Mouse (Mus musculus): ENCODE results near the gene Zc3h10.
A peak's percentile ranks its signal among the peaks of the same experiment; 100 is the strongest.
"Not testable (repeated sequence)": the region's sequence is repeated elsewhere in the genome, so short reads cannot be mapped to it uniquely, and the experiment has no call there.

Zc3h10 gene

DNA sequence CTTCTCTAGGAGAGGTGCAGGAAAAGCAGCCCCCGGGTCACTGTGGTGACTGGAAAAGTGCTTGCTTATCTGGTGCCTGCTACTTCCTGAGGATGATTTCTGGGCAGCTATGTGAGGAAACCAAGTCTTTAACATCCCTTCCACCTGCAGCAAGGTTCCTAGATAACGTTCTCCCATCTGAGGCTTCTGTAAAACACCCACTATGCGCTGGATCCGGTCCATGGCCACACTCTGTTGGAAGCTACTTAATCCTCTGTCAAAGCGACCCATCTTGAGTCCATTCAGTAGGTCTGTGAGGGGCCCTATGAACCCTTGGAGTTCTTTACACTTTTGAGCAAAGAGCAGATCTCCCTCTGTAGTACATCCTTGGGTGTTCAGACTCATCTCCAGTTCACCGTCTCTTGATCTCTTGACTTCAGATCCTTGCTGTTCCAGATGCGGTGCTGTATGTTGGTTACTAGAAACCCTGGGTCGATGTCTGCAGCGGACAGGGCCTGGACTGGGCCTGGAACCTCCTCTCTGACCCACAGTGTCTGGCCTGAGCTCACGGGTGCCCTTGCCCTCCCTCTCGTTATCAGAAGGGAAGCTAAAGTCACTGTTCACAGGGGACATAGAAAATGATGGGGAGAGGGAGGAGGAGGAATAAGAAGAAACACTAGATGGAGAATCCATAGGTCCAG lies 2.7 kb upstream of the Zc3h10 start:
- DNase-seq (ENCODE audit: low spot score) = not testable (repeated sequence)

DNA sequence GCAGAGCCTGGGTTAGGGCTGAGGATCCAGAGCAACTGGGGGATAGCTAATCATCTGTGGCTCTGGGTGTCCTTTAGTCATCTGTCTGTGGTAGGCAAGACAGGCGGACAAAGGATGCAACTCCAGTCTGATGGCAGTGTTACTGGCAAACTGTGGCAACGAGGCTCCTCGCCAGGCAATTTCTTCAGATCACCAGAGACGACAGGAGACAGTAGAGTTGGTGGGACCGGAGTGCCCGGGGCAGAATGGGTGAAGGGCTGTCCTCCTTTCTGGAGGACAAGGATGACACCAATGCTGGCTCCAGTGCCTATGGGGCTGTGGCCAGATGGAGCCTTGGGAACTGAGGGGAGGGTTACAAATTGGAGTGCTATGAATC lies 2.1 kb upstream of the Zc3h10 start:
- DNase-seq (ENCODE audit: low spot score) = not testable (repeated sequence)

DNA sequence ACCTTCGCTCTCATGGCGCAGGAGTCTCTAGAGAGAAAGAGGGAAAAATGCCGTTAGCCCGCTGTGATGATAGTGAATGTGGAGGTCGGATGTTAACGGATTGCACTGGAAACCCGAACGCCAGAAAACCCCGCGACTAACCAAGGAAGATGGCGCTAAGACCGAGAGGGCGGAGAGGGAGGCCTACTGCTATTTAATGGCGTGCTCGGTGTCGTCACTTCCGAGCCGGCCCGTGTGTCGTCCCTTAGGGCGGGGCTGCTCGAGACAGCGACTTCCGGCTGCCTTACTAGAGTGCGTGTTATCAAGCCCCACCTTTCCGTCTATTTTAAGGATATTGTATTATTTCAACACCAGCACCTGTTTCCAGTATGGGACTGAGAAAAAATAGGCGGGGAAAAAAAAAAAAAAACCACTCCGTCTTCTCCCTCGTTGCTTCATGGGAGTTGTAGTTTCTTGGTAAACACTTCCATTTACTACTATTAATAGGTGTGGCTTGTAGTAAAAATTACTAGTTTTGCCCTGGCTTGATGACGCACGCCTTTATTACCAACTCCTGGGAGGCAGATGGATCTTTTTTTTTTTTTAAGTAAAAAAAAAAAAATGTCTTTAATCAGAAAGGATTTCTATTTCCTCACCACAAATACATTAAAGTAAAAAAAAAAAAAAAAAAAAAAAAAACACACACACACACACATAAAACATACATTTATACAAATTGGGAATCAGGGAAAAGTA lies 1.5 kb upstream of the Zc3h10 start, which contains the start of gene Rpl41:
TSS of gene Rpl41 (minus strand) at position 359 of the 735 bp plus-strand sequence.
- peak; percentile 93 for DNase-seq (ENCODE audit: low spot score)

DNA sequence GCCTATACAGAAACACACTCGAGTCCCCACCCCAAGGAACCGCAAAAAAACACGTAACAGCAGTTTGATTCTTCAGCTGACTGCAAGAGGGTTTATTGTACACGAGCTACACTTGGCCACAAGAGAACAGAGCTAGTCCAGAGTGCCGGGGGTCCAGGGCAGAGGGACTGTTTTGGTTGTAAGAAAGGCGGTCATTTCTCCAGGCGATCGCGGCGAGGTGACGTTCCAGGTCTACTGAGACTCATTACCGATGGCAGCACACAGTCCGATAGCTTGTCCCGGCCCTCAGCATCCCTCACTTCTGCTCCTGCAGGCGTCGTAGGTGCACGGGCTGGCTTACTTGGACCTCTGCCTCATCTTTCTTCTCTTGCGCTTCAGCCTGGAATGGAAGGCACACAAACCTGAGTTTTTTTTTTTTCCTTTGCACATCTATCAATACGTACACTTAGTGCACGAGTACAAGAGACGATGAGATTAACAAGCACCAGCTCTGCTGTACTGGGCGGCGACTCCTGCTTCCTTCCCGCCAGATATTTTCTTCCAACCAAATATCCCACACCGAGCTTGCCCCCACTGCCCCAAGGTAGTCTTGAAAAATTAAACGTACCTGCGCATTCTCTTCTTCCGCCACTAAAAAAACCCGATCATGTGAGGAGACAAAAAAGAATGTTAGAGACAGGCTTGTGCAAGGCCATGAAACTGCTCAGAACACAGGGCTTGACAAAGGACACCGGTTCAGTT lies 647 bp upstream of the Zc3h10 start:
- not testable (repeated sequence) for DNase-seq (ENCODE audit: low spot score)

DNA sequence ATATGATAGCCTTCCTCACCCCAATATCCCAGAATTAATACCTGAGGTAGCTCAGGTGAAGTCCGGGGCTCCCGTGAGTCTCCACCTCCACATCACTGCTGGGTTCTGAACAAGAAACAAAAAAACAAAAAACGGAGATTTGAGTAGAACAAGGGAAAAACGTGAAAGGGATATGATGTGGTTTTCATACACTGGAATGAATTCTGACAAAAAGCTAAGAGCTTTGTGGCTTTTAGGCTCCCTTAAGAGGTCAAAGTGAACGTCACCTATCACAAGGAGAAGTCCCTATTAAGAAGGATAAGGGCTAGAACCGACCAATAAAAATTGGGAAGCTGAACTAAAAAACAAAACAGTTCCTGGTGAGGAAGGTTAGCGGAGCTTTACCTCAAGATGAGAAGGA lies 787 bp downstream of the Zc3h10 start:
- DNase-seq (ENCODE audit: low spot score) = no peak

DNA sequence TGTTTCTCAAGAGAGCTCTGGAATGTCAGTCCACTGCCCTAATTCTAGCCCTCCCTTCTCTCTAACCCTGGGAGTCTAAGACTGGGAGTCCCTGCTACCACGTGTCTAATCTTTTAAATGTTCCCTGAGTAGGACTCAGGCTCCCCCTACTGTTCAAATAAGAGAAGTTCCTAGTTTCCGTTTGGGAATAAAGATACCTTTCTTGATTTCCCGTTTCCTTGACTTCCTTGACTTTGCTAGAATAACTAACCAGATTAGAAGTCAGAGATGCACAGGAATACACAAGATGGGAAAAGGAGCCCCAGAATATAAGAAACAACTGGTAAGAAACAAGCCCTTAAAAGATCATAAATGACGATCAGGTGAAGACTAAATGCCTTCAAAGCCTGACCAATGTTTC lies 1.2 kb downstream of the Zc3h10 start:
- DNase-seq (ENCODE audit: low spot score) = no peak

DNA sequence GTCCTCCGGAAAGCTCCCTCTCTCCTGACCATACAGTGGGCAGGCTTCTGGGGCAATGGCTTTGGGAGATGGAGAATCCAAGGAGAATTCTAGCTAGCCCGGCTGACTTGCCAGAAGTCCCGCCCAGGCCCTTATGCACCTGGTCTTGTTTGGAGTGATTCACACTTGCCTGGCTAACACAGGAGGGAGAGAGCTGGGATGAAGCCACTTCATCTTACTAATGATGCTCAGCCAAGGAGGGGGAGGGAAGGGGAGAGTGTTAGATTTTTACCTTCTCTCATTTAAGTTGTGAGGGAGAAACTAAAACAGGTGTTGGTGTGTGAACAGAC lies 2.0 kb downstream of the Zc3h10 start:
- DNase-seq (ENCODE audit: low spot score) = no peak

DNA sequence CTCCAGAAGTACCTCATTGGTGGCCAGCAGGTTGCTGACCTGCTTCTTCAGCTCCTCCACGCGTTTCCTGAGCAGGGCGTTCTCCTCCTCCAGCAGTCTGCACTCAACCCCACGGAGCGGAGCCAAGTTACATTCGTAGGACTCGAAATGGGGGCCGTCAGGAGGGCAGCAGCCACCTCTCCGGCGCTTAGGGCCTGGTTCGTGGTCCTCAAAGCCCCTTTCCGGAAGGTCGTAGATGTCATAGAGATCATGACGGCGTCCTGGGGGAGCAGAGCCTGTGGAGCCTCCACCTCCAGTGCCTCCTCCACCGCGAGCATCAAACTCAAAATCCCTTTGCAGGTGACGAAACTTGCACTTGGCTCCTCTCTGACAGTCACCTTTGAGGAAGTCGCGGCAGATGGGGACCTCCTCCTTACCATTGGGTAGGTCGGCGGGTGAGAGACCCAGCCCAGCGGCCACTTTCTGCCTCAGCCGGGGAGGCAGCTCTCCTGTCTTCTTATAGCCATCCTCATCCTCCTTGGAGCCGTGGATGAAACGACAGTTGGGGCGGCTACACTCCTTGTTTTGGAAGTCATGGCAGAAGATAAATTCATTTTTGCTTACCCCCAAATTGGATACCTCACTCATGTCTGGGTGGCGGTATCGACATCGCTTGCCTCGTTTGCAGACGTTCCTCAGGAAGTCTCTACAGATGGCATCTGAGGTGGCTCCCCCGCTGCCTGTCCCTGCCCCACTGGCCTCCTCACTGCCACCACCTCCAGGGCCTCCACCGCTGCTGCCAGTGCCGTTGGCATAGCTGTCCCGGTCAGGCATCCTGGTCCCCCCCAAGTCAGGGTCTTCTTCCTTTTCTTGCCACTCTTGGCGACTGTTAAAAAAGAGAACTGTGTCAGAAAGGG lies 2.7 kb downstream of the Zc3h10 start:
- DNase-seq (ENCODE audit: low spot score) = no peak

DNA sequence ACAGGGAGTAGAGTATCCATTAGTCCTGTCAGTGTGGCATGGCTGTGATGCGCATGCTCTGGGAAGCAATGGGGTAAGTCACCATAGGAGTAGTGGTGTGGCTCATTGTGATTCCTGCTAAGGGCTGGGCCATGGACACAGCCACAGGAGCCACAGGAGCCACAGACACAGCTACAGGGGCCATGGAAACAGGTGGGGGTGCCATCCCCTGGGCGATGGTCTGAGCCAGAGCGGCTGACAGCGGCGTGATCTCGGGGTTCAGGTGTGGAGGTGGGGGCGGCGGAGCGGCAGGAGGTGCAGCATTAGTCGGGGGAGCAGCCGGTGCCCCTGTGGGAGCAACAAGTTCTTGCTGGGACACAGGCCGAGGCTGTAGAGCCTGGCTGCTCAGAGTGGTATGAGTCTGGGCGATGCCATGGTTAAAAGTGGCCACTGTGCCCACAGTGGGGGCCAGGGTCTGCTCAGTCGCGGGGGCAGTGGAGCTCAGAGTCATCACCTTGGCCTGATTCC lies 3.4 kb downstream of the Zc3h10 start:
- DNase-seq (ENCODE audit: low spot score) = no peak

DNA sequence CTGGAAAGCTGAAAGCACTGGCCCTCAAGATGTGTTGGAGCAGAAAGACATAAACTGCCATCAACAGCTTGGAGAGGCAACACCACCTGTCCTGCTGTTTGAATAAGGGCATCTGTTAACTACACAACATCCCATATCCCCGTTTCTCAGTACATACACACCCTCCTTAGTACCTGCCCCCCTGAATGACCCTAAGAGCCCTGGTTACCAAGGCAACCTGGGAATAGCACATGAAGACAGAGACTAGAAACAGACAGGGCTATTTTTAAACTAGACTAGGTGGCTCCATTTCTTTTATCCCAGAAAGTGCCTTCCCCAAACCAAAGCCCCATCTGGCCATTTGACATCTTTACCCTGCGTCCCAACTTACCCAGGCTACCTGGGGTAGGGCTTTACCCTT lies 4.5 kb downstream of the Zc3h10 start:
- DNase-seq (ENCODE audit: low spot score) = no peak

DNA sequence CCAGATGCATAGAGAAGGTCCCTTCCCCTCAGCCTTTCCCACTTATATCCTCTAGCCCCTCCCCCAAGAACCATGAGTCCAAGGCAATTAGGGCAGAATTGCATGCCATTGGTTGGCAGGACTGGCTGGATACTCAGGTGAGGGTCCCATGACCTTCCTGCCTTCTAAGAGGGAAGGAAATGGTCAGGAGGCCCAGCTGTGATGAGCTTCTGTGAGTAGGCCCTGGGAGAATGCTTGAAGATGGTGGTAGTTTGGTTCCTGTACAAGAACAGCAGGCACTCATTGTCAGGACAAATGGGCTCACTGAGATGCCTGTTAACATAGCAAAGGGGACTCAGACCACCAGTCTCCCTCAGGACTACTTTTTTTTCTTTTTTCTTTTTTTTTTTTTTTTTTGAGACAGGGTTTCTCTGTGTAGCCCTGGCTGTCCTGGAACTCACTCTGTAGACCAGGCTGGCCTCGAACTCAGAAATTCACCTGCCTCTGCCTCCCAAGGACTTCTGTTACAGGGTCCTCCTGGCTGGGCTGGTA lies 9.2 kb downstream of the Zc3h10 start:
- no peak for DNase-seq (ENCODE audit: low spot score)

DNA sequence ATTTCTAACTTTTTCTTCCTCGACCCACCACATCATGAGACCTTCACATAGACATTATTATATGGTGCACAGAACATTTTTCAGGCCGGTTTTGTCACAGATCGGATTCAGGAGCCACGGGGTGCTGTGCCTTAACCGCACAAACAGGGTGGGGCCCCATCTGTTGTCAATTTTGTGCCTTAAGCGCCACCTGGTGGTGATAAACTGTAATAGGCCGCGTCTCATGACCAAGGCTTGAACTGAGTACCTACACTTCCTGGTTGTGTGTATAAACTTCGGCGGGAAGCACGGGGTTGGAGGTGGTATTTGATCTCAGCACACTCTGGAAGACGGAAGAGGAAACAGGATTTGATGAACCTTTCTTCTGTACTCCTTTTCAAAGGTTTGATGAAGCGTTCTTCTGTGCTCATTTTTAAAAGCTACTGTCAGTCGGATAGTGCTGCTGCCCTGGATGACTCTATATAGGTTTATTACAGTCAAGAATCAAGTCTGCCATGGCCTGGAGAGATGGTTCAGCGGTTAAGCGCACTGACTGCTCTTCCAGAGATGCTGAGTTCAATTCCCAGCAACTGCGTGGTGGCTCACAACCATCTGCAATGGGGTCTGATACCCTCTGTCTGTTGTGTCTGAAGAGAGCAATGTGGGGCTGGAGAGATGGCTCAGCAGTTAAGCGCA lies 11.2 kb downstream of the Zc3h10 start:
- peak; percentile 87 for DNase-seq (ENCODE audit: low spot score)

DNA sequence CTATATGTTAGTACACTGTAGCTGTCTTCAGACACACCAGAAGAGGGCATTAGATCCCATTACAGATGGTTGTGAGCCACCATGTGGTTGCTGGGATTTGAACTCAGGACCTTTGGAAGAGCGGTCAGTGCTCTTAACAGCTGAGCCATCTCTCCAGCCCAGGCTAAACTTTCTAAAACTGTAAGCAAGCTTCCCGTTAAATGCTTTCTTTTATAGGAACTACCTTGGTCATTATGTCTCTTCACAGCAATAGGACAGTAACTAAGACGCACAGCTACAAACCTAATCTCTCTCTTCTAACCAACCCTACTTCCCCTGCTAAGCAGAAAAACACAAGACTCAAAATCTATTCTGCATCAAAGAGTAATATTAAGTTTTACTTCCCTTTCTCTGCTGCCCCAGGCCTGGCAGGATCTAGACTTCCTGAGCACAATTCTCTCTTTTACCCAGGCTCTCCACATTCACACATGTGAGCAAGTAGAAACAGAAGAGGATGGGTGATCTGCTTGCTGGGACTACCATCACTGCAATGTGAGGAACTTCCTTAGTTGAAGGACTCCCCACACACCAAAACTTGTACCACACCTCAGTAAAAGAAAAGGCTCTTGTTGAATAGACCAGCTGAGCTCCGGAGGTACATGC lies 11.8 kb downstream of the Zc3h10 start:
- DNase-seq (ENCODE audit: low spot score) = no peak

DNA sequence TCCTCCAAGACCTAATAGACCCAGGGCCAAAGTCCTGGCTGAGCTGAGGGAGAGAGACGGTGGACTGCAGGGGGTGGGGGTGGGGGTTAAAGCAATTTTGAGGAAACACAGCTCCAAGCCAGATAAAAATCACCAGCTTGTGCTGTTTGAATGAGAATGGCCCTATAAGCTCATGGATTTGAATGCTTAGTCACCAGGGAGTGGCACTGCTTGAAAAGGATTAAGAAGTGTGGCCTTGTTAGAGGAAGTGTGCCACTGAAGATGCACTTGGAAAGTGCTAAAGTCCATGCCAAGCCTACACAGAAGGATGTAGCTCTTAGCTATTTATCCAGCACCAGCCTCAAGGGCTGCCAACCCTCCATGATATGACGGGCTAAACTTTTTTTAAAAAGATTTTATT lies 12.4 kb downstream of the Zc3h10 start:
- DNase-seq (ENCODE audit: low spot score) = no peak

DNA sequence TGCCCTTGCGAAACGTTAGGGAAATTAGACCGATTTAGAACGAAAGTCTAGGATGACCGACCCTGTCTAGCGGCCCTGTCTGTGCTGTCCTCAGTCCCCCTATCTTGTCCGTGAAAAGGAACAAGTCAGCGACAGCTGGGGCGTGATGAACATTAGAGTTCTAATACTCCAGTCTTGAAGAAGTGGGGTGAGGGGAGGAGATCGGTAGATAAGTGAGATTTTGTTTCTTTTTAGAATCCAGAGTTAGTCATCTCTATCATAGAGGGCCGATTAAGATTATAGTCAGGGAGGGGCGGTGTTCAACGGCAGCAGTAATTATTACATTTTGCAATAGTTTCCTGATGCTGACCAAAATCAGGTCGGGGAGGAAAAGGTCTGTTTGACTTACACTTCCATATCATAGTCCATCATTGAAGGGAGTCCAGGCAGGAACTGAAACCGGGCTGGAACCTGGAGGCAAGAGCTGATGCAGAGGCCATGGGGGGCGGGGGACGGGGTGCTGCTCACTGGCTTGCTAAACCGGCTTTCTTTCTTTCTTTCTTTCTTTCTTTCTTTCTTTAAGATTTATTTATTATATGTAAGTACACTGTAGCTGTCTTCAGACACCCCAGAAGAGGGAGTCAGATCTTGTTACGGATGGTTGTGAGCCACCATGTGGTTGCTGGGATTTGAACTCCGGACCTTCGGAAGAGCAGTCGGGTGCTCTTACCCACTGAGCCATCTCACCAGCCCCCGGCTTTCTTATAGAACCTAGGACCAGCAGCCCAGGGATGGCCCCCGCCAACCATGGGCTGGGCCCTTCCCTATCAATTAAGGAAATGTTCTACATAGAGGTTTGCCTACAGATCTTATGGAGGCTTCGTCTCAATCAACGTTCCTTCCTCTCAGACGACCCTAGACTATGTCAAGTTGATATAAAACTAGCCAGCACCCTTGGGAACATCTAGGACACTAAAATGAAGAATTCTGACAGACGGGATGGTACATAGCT lies 20.9 kb downstream of the Zc3h10 start:
- no peak for DNase-seq (ENCODE audit: low spot score)

DNA sequence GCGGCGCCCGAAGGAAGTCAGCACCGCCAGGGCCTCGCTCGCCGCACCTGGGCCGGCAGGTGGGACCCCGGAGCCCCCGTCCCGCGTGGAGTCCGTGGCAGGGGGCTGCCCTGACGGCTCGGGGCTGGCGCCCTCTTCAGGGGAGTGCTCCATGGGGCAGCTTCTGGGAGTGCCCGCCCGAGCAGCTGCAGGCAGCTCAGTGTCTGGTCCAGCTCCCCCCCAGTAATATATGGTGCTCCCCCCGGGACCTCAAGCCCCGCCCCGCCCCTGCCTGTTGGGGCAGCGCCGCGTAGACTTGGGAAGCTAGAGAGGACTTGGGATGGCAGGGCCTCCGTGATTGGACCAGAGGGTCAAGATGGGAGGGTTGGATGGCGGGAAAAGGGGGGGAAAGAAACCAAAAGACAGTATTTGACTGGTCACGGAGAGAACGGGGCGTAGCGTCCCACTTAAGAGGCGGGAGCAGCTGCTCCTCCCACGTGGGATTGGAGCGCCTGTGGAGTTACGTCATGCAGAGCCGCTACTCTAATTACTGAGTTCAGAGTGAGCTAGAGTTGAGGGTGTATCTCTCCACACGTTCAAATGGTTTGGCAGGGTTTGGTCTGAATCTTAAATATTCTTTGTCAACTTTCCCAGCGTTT lies 21.8 kb downstream of the Zc3h10 start, which contains the start of gene Esyt1:
TSS of gene Esyt1 (minus strand) at position 201 of the 638 bp plus-strand sequence.
- DNase-seq (ENCODE audit: low spot score) = peak; percentile 91

DNA sequence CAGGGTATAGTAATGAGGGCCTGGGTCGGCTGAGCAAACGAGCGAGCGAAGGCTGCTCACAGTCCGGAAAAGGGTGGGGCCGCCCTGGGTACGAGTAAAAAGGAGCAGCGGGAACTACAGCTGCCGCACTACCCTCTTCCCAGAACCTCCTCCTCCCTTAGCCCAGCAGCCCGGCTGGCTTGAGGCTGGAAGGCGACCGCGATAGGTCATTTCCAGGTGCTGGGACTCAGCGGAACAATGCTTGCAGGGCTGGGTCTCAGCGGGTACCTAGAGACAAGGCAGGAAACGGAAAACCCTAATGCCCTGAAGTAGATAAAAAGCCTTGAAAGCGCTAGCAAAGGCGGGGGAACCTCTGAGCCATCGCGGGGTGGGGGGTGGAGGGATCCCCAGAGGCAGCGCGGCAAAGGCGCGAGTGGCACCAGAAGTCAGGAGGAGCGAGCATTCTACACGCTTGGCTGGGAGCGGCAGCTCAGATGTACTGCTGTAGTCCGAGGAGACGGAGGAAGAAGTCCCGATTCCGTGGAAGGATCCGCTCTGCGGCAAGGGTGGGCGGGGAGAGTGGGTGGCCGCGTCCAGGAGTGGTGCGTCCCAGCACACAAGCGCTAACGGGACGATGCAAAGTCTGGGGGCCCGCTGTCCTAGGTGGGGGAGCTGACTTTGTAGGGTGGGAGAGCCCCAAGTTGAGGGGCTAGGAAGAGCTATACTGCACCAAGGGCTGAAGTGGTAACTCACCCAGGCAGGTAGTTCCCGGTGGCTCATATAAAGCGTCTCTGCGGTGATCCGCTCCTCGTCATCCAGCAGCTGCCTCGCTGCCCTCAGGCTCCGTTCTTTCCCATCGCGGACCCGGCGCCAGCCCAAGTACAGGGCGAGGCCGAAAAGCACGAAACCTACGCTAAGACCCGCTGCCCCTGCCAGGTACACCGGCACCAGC lies 22.6 kb downstream of the Zc3h10 start:
- DNase-seq (ENCODE audit: low spot score) = no peak

Measured in left cerebral cortex, adult 11 months (tissue).